Mouse (Mus musculus) thymus, adult 18-20 months (tissue): Measurements from ENCODE around the gene Hist1h2bf.
"Not testable (repeated sequence)": the region's sequence is repeated elsewhere in the genome, so short reads cannot be mapped to it uniquely, and the experiment has no call there.

Source experiments
- DNase-seq, 2 experiments: peaks; one replicate each; pipeline ENCODE4 v3.0.0; 2022; ENCODE audit warnings: mixed read lengths in 2 of 2

Gene Hist1h2bf

DNA sequence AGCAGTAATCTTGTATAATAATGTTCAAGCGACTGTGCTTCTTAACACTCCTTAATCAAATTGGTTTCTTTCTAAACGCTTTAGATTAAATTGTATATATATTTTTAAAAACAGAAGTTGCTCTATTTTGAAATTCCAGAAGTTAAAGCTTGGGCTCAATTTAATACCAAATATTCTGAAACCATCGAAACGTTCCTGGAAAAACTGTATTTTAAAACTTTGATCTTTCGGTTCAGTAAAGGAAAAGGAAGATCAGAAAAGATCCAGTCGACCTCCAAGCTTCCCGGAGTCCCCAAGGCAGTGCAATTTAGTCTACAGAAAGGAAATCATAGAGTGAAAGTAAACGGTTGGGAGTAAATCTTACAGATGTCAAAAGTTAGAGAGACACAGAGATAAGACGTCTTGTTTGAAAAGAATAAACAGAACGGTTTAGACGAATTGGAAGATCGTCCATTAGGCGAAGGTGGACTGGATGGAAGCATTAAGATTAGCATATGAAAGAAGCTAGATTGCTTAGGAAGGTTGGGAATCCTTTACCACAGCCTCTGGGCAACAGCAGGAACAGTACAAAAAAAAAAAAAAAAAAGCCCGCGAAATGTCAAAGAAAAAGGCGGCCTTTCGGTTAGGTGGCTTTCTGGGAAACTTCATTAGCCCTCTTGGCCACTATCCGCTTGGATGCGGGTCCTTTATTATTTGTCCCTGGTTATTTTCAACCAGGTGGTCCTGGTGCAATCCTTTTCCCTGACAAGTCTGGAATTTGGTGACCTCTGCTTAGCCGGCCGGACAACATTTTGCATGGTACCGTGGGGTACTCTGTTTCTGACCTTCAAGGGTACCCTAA is 12.3 kb upstream of the Hist1h2bf start:
- DNase-seq, result no peak

DNA sequence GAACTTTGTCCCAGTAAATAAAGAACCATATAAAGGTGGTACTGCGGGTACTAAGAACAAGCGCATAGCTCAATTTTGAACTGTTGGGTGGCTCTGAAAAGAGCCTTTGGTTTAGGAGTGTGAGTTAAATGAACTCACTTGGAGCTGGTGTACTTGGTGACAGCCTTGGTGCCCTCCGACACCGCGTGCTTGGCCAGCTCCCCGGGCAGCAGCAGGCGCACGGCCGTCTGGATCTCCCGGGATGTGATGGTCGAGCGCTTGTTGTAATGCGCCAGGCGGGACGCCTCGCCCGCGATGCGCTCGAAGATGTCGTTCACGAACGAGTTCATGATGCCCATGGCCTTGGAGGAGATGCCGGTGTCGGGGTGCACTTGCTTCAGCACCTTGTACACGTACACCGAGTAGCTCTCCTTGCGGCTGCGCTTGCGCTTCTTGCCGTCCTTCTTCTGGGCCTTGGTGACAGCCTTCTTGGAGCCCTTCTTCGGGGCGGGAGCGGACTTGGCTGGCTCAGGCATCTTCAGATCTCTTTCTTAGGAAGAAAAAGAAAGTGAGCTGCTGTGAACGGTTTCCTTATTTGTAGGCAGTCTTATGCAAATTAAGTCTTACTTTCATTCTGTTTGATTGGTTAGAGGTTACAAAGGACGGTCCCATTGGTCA is 11.6 kb upstream of the Hist1h2bf start:
- DNase-seq, result peak; percentile 65 to 81

DNA sequence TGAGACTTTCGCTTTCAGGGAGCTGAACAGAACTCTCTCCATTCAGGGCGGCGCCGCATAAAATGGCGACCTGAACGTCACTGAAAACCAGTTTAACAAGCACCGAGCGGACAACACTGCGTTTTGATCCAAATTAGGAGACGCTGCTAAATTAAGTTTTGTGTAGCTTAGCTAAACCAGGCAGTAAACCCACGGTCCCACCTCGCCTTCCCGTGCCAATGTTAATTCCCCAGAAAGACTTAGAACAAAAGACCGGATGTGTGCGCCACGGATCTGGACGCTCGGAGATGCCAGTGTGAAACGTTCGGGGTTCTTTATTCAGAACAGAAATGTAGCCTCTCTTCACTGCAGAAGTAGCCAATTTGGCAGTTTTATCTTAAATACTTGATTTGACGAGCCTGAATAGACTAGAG is 11.0 kb upstream of the Hist1h2bf start:
- peak; percentile 41 to 62 for DNase-seq

DNA sequence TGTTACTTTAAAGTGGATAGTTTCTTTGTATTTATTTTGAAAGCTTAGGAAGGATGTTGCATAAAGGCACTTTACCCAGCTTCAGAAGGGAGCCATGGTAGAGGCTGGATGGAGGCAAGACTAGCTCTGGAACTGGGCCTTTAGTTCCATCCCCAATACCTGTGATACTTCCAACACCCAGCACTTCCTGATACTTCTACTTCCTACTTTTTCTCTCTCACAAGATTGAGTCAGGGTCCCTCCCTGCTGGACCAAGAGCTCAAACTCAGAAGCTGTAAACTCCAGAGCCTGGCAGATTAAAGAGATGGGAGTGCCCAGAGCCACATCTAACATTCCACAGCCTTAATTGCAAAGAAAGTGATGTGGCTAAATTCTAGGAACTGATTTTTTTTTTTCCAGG is 10.3 kb upstream of the Hist1h2bf start:
- no peak for DNase-seq

DNA sequence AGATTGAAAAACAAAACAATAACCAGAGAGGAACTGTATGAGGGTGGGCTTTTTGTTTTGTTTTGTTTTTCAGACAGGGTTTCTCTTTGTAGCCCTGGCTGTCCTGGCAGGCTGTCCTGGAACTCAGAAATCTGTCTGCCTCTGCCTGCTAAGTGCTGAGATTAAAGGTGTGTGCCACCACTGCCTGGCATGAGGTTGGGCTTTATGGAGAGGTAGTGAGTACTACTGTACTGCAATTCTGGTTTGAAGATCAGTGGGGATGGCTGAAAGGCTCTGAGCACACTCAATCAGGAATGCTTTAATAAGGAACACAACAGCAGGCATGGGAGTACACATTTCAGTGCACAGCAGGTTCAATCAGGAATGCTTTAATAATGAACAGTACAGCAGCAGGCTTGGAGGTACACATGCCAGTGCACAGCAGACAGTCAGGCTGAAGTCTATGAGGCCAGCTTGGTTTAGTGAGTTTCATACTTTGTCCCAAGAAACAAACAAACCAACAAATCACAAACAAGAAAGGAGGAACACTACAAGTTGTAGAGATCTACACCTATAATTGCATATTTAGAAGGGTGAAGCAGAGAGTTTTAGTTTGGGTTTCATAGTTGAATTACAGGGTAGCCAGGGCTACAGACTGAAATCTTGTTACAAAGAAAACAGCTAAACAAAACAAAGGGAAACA is 9.5 kb upstream of the Hist1h2bf start:
- DNase-seq, result no peak

DNA sequence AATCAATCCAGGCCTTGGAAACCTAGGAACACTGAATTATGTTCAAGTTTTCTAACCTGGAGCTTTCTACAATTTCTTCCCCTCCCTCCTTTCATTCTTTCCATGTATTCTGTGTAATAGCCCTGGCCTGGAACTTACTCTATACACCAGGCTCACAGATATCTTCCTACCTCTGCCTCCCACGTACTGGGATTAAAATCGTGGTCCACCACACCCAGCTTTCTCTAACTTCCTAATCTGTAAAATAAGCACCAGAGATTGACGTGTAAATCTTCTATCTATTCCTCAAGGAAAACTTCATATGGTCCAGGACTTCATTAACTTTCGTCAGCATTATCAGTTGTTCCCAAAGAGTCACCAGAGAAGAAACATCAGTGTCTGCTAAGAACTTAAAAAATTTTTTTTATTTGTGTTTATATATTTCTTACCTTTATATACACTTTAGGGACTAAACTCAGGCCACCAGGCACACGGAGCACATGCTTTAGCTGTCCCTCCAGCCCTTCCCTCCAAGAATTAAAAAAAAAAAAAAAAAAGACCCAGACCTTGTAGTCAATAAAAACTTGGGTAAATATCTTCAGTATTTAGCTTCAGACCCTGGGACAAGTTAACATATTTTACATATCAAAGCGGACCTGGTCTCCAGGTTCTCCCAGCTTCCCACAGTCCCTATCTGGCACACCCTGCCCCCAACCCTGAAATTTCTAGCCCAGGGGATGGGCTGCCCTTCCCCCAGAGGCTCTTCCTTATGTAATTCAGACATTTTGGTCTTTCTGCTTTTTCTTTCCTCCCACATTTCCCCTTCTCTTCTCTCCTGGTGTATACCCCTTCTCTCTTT is 8.4 kb upstream of the Hist1h2bf start:
- no peak for DNase-seq

DNA sequence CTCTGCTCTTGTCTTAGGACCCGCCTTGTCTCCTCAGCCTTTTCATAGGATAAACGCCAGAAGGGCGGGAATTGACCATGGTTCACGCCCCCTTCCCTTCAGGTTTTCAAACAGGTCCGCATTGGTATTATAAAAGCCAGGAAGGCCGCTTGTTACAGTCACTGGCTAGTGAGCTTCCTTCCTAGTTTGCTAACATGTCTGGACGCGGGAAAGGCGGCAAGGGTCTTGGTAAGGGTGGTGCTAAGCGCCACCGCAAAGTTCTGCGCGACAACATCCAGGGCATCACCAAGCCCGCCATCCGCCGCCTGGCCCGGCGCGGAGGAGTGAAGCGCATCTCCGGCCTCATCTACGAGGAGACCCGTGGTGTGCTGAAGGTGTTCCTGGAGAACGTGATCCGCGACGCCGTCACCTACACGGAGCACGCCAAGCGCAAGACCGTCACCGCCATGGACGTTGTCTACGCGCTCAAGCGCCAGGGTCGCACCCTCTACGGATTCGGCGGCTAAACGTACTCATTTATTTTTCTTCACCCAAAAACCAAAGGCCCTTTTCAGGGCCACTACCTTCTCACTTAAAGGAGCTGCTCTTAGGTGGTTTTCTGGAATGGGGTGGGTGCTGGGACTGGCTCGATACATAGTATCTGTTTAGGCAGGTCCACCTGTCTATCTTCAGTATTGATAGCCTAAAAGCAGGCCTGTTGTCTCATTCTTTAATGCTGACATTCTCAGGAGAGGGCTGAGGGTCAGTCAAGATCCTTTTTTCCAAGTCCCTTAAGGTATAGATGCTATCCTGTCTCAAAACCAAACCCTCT is 7.6 kb upstream of the Hist1h2bf start, which contains the start of gene Hist1h4d:
Gene Hist1h4d (plus strand): TSS at position 191 of the 811 bp plus-strand sequence.
- DNase-seq, result peak; percentile 89 to 97

DNA sequence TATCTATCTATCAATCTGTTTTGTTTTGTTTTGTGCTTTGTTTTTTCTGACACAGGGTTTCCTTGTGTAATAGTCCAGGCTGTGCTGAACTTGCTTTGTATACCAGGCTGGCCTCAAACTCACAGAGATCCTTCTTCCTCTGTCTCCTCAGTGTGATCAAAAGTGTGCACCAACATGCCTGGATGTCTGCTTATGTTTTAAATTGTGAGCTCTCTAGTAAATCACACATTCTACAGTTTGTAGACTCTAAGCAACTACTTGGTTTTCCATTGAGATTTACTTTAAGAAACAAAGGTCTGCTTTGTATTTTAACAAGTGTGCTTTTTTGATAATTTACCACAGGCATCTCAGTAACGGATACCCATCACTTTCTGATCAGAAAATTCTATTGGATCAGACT is 3.8 kb upstream of the Hist1h2bf start:
- DNase-seq, result no peak

DNA sequence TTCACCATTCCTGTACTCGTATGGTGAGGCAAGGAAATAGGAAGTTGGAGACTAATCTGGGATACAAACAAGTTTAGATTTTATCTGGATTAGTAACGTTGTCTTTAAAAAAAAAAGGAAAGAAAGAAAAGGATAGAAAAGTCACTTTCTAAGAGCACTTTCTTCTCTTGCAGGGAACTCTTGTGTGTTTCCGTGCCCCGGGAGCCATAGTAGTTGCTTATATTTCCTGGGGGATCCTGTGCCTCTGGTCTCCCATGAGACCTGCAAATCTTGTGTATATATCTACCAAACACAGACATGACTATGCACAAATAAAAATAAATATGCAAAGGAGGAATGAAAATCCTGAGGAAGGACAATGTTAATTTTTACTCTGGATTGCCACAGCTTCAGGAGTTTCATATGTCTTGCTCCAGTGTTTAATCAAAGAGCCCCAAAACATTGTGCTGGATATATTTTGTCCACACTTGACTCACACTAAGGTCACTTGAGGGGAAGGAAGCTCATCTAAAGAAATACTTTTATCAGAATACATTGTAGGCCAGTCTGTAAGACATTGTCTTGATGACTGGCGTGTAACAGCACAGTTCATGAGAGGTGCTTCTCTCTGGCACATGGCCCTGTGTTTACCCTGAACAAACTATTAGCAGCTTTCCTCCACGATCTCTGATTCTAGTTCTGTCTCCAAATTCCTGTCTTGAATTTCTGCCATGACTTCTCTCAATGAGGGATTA is 3.1 kb upstream of the Hist1h2bf start:
- no peak for DNase-seq

DNA sequence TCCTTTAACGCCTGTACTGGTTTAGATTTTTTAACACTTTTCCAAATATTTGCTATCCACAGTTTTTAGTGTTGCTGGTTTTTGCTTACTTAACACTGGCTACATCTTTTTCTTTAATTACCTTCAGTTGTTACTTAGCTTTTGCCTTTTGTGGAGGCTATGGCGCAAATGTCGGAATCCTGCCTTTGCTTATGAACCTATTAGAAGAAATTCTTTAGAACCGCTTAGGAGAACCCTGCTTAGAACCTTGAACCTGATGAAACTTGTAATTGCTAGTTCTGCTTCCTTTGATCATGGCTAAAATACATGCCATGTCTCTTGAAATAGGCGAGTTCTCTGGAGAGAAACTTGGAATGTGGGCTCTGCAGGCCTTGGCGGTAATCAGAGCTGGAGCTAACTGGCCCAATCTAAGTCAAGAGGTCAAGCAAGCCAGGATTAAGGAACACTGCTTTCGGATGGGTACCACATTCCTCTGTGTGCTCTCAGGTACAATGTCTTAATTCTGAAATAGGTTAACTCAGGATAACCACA is 2.4 kb upstream of the Hist1h2bf start:
- no peak for DNase-seq

DNA sequence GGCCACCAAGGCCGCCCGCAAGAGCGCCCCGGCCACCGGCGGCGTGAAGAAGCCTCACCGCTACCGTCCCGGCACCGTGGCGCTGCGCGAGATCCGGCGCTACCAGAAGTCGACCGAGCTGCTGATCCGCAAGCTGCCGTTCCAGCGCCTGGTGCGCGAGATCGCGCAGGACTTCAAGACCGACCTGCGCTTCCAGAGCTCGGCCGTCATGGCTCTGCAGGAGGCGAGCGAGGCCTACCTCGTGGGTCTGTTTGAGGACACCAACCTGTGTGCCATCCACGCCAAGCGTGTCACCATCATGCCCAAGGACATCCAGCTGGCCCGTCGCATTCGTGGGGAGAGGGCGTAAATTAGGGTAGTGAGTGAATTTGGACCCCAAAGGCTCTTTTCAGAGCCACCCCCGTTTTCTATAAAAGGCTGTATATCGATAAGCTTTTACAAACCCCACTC is 1.9 kb upstream of the Hist1h2bf start:
- DNase-seq, result peak in 1 of 2 experiments; percentile 32

DNA sequence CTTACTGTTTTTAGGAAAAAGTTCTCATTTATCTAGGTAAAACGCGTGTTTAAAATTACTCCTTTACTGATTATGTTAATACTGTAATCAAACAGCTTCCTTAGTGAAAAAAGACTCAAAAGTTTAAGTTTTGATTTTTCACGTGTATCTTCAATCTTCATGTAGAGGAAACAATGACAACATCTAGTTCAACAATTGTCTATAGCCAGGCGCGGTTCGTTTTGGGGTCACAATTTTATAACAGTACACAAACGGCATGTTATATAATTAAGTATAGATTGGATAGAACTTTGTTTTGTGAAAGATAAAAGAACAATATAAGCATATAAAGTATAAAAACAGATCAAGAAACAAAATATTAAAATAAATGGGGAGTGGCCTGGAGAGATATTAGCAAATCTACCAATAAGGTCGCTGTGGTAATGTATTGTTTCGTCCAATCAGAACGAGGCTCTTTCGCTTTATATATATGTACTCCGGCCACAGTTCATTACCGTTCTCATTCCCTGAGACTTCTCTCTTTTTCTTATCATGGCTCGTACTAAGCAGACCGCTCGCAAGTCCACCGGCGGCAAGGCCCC is 1.4 kb upstream of the Hist1h2bf start, which contains the start of gene Hist1h3d:
Gene Hist1h3d (plus strand): TSS at position 493 of the 581 bp plus-strand sequence.
- peak in 1 of 2 experiments; percentile 32 for DNase-seq

DNA sequence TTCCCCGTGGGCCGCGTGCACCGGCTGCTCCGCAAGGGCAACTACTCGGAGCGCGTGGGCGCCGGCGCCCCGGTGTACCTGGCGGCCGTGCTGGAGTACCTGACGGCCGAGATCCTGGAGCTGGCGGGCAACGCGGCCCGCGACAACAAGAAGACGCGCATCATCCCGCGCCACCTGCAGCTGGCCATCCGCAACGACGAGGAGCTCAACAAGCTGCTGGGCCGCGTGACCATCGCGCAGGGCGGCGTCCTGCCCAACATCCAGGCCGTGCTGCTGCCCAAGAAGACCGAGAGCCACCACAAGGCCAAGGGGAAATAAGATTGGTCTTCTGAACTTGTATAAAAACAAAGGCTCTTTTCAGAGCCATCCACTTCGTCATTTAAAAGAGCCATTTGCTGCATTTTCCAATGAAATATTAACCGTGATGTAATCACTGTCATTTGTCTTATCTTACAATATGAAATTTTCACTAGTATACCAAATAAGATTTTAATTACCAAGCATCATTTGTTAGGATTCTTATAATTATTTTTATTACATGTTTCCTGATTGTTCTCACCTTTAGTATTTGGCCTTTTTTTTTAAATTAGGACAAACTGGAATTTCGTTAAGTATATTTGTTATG is 662 bp upstream of the Hist1h2bf start:
- DNase-seq, result not testable (repeated sequence)

DNA sequence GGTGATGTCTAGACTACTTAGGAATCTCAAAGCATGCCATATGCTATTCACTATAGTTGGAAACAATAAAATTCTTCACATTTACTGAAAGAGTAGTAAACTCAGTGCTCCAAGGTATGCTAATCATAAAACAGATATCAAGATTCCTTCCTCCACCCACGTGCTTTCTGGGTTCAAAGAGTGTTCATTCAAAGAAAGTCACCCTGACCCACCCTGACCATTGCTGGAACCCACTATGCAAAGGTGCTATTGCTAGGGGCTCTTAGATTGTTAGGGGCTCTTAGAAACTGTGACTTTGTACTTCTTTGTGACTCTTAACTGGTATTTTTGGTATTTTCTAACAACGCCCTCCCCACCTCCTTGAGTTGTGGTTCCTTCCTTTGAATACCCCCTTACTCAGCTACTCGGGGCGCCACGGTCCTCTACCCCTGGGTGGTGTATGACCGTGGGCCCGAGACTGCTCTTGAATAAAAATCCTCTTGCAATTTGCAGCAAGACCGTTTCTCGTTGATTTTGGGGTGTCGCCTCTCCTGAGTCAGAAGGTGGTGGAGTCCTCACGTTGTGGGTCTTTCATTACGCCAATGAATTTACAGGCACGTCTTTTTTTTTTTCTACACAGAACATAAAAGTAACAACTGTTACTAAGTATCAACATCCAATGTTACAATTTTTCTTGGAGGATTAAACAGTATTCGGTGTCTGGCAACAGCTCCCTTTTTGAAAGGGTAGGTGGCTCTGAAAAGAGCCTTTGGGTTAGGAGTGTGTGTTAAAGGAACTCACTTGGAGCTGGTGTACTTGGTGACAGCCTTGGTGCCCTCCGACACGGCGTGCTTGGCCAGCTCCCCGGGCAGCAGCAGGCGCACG is 730 bp downstream of the Hist1h2bf start:
- DNase-seq, result peak in 1 of 2 experiments; percentile 29

DNA sequence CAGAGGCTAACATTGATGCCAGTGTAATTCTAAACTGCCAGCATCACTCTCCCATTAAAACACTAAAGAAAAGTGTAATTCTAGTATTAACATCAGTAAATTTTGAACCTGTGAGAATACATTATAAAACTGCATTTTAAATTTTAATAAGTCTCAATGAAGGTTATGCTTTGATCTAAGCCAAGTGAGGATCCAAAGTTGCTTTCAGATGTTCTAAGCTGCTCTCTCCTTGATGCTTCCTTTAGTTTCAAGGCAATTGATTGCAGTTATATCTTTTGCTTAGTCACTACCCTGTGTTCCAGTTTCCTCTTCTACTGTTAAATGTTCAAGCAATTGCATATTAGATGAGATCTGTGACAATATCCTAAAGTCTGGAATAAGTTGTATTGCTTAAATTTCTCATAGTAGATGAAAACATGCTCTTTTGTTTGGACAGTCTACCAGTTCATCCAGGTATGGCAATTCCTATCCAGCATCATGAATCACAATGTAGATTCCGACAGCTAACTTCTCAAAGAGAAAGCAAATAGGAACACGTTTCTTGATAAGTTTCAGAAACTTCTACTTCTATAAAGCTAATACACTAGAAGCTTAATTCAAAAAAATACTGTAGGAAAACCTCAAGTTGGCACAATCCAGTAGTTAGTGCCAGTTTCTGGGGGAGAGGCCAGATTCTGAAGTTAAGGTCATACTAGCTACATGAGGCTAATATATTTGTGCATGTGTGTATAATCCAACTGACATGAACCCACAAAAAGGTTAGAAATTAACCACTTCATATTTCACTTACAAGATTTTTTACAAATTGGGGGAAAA is 1.6 kb downstream of the Hist1h2bf start:
- DNase-seq, result no peak

DNA sequence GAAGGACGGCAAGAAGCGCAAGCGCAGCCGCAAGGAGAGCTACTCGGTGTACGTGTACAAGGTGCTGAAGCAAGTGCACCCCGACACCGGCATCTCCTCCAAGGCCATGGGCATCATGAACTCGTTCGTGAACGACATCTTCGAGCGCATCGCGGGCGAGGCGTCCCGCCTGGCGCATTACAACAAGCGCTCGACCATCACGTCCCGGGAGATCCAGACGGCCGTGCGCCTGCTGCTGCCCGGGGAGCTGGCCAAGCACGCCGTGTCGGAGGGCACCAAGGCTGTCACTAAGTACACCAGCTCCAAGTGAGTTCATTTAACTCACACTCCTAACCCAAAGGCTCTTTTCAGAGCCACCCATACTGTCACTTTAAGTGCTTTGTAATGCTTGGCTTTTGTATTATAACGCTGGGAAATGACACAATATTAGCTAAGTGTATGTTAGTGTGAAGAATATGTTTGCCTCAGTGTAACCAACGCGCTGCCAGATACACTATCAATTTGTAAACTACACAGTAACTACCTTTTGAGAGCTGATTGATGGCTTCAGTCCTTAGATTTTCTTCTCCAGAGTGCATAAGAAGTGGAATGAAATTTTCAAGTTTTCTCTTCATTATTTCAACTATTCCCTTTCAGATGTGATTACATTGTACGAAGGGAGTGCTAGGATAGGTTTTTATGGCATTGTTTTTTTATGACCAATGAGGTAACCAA is 2.3 kb downstream of the Hist1h2bf start:
- DNase-seq, result not testable (repeated sequence)

DNA sequence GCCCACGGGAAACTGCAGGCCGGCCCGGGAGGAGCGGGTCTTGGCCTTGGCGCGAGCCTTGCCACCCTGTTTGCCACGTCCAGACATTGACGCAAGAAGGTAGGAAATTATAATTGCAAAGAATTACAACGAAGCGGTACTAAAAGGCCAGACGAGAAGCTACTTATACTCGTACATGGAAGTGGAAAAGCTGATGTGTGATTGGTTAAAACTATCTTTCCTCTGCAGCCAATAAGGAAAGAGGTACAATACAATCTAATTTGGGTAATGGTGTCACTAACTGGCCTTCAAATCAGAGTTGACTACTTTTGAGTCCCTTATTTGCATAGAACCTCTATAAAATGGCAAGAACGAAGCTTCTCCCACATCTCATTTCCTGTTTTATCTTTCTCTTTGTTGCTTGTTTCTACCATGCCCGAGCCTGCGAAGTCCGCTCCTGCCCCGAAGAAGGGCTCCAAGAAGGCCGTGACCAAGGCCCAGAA is 2.9 kb downstream of the Hist1h2bf start, which contains the start of the genes Hist1h2ae and Hist1h2bg:
Gene Hist1h2ae (minus strand): TSS at position 199 of the 482 bp plus-strand sequence.
Gene Hist1h2bg (plus strand): TSS at position 375 of the 482 bp plus-strand sequence.
- peak; percentile 63 to 78 for DNase-seq
